Mouse (Mus musculus) G1E (cell line): Measurements from ENCODE around the gene Maml3.

Source experiments
- CTCF ChIP-seq: IDR thresholded peaks from 2 replicates; pipeline ENCODE4 v1.5.1; 2012; ENCODE audit warnings: low read depth, low read length, inconsistent platforms, mixed read lengths
- GATA1 ChIP-seq: IDR thresholded peaks from 2 replicates; pipeline ENCODE4 v1.6.1; 2012; ENCODE audit warnings: borderline replicate concordance, low read length, inconsistent platforms, mixed read lengths
- POLR2AphosphoS5 ChIP-seq: IDR thresholded peaks from 2 replicates; pipeline ENCODE4 v1.6.1; 2012; ENCODE audit warnings: low read depth, low read length, inconsistent platforms; ENCODE audit not compliant: insufficient replicate concordance

DNA sequence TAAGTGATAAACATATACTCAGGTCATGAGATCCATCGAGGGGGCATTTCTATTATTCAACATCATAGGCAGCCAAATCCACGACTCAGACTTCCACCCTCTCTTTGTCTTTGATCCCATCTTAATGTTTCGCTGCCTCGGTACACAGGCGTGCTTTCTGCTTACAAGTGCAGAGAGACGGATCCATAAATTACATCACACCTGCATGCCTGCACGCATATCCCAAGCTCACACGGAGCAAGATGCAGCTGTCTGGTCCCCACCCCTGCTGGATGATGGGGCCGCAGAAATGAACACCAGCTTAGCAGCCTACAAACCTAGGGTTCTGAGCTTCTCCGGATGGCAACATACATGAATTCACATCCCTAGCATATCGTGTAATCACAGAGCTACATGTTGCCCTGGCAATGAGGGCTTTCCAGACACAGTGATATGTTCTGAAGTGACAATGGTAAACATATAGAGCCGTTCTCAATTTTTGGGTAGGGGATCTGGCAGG, 200.5 kb downstream of the Maml3 start:
- no peak for TF ChIP-seq GATA1
- no peak for TF ChIP-seq POLR2AphosphoS5
- TF ChIP-seq CTCF, result no peak
